Mouse (Mus musculus): ENCODE results near the gene Lmo4. TPM values are rescaled to one million over a fixed set of nuclear protein-coding genes. Genes with fewer than 3 reads are reported as not detected.
A peak's percentile ranks its signal among the peaks of the same experiment; 100 is the strongest.

The Lmo4 gene
- total and polyA plus RNA-seq, 2 experiments, result 4.4 to 17.3 TPM

- TF ChIP-seq CTCF (IDR thresholded peaks at IDR 0.05; ENCODE audit: low read depth, low read length) (no peak), POLR2A (IDR thresholded peaks at IDR 0.05; ENCODE audit: extremely low read depth, insufficient read depth, low read length) (no peak)
- Histone ChIP-seq H3K79me2 (ENCODE audit: control insufficient read depth, insufficient read depth, low read length) (no peaks in the 10 kb centered on the region), H3K36me3 (ENCODE audit: control insufficient read depth, insufficient read depth, low read length) (peaks cover under 1% of the 10 kb centered on the region; the same call in 1 of the 2 replicates), H3K4me3 (ENCODE audit: insufficient read depth, low read depth, low read length) (no peak overlapping the region), H3K27ac (replicated peaks; ENCODE audit: insufficient read depth, low read depth, low read length) (no peak overlapping the region), H3K9ac (ENCODE audit: low read depth, low read length) (no peak overlapping the region), H3K4me1 (ENCODE audit: control insufficient read depth, insufficient read depth, low read length) (no peaks in the 10 kb centered on the region), H3K27me3 (ENCODE audit: control insufficient read depth, insufficient read depth, low read length) (0 out of 2 replicates have a peak, but pooled peaks cover 3% of the 10 kb centered on the region)
- 65% methylated on average over 6 of the region's 6 CpGs for WGBS
- DNase-seq (ENCODE audit: extremely low read depth, low read depth, low spot score), result peak; percentile 54
Measured at GRCm38 (mm10) chr3:144182229-144182628, 22.8 kb downstream of the Lmo4 start.

GRCm38 (mm10) chr3:144178937-144179336 is 26.1 kb downstream of the Lmo4 start:
- 0 out of 2 replicates have a peak, but pooled peaks cover 3% of the 10 kb centered on the region for H3K27me3 ChIP-seq (ENCODE audit: control insufficient read depth, insufficient read depth, low read length)
- no peak for TF ChIP-seq POLR2A (IDR thresholded peaks at IDR 0.05; ENCODE audit: extremely low read depth, insufficient read depth, low read length)
- no peak for TF ChIP-seq CTCF (IDR thresholded peaks at IDR 0.05; ENCODE audit: low read depth, low read length)
- no peak overlapping the region for H3K27ac ChIP-seq (replicated peaks; ENCODE audit: insufficient read depth, low read depth, low read length)
- H3K79me2 ChIP-seq (ENCODE audit: control insufficient read depth, insufficient read depth, low read length), result no peaks in the 10 kb centered on the region
- no peaks in the 10 kb centered on the region for H3K4me1 ChIP-seq (ENCODE audit: control insufficient read depth, insufficient read depth, low read length)
- no peak for DNase-seq (ENCODE audit: extremely low read depth, low read depth, low spot score)
- WGBS, result 73% methylated on average over 3 of the region's 3 CpGs
- no peak overlapping the region for H3K4me3 ChIP-seq (ENCODE audit: insufficient read depth, low read depth, low read length)
- no peaks in the 10 kb centered on the region for H3K36me3 ChIP-seq (ENCODE audit: control insufficient read depth, insufficient read depth, low read length)
- H3K9ac ChIP-seq (ENCODE audit: low read depth, low read length), result no peak overlapping the region

GRCm38 (mm10) chr3:144173866-144174588 is 31.0 kb downstream of the Lmo4 start:
- Histone ChIP-seq H3K27me3 (ENCODE audit: control insufficient read depth, insufficient read depth, low read length) (0 out of 2 replicates have a peak, but pooled peaks cover 3% of the 10 kb centered on the region), H3K4me1 (ENCODE audit: control insufficient read depth, insufficient read depth, low read length) (no peaks in the 10 kb centered on the region), H3K27ac (replicated peaks; ENCODE audit: insufficient read depth, low read depth, low read length) (no peak overlapping the region), H3K4me3 (ENCODE audit: insufficient read depth, low read depth, low read length) (no peak overlapping the region), H3K9ac (ENCODE audit: low read depth, low read length) (no peak overlapping the region), H3K36me3 (ENCODE audit: control insufficient read depth, insufficient read depth, low read length) (no peaks in the 10 kb centered on the region), H3K79me2 (ENCODE audit: control insufficient read depth, insufficient read depth, low read length) (no peaks in the 10 kb centered on the region)
- DNase-seq (ENCODE audit: extremely low read depth, low read depth, low spot score), result no peak
- TF ChIP-seq POLR2A (IDR thresholded peaks at IDR 0.05; ENCODE audit: extremely low read depth, insufficient read depth, low read length) (no peak), CTCF (IDR thresholded peaks at IDR 0.05; ENCODE audit: low read depth, low read length) (no peak)
- 80% methylated on average over 7 of the region's 7 CpGs for WGBS

DNA sequence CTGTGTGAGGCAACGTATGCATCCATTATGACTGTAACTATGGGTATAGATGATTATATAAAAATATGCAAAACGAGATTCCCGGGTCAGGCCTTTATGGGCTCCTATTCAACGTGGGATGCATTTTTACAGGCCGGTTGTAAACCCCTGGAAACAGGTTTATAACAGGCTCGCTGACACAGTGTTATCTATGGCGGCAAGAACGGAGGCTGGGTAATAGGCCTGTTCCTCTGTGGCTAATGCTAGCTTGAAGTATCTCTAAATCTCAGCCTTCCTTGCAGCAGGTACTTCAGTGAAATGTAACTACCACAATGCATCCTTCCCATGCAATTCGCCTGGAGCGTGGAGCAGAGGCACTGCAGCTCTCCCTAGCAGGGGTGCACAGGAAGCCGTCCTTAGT is 31.9 kb downstream of the Lmo4 start:
- no peak for DNase-seq (ENCODE audit: extremely low read depth, low read depth, low spot score)
- Histone ChIP-seq H3K27me3 (ENCODE audit: control insufficient read depth, insufficient read depth, low read length) (0 out of 2 replicates have a peak, but pooled peaks cover 3% of the 10 kb centered on the region), H3K27ac (replicated peaks; ENCODE audit: insufficient read depth, low read depth, low read length) (no peak overlapping the region), H3K4me1 (ENCODE audit: control insufficient read depth, insufficient read depth, low read length) (no peaks in the 10 kb centered on the region), H3K9ac (ENCODE audit: low read depth, low read length) (no peak overlapping the region), H3K79me2 (ENCODE audit: control insufficient read depth, insufficient read depth, low read length) (no peaks in the 10 kb centered on the region), H3K4me3 (ENCODE audit: insufficient read depth, low read depth, low read length) (no peak overlapping the region), H3K36me3 (ENCODE audit: control insufficient read depth, insufficient read depth, low read length) (no peaks in the 10 kb centered on the region)
- 94% methylated on average over 11 of the region's 11 CpGs for WGBS
- TF ChIP-seq CTCF (IDR thresholded peaks at IDR 0.05; ENCODE audit: low read depth, low read length) (no peak), POLR2A (IDR thresholded peaks at IDR 0.05; ENCODE audit: extremely low read depth, insufficient read depth, low read length) (no peak)

DNA sequence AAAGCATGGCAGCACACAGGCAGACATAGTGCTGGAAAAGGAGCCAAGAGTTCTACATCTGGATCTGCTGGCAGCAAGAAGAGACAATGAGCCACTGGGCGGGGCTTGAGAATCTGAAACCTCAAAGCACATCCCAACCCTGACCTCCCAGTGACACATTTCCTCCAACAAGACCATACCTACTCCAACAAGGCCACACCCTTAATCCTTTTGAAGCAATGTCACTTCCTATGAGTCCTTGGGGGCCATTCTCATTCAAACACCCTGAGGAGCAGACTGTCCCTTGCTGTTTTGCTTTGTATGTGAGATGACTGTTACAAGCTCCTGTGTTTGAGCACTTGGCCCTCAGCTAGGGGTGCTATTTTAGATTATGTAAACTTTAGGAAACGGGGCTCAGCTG is 33.3 kb downstream of the Lmo4 start:
- DNase-seq (ENCODE audit: extremely low read depth, low read depth, low spot score), result no peak
- 85% methylated on average over 2 of the region's 2 CpGs for WGBS
- no peaks in the 10 kb centered on the region for H3K4me1 ChIP-seq (ENCODE audit: control insufficient read depth, insufficient read depth, low read length)
- H3K27ac ChIP-seq (replicated peaks; ENCODE audit: insufficient read depth, low read depth, low read length), result no peak overlapping the region
- no peaks in the 10 kb centered on the region for H3K27me3 ChIP-seq (ENCODE audit: control insufficient read depth, insufficient read depth, low read length)
- no peaks in the 10 kb centered on the region for H3K79me2 ChIP-seq (ENCODE audit: control insufficient read depth, insufficient read depth, low read length)
- no peaks in the 10 kb centered on the region for H3K36me3 ChIP-seq (ENCODE audit: control insufficient read depth, insufficient read depth, low read length)
- no peak overlapping the region for H3K4me3 ChIP-seq (ENCODE audit: insufficient read depth, low read depth, low read length)
- no peak overlapping the region for H3K9ac ChIP-seq (ENCODE audit: low read depth, low read length)
- TF ChIP-seq CTCF (IDR thresholded peaks at IDR 0.05; ENCODE audit: low read depth, low read length) (no peak), POLR2A (IDR thresholded peaks at IDR 0.05; ENCODE audit: extremely low read depth, insufficient read depth, low read length) (no peak)

DNA sequence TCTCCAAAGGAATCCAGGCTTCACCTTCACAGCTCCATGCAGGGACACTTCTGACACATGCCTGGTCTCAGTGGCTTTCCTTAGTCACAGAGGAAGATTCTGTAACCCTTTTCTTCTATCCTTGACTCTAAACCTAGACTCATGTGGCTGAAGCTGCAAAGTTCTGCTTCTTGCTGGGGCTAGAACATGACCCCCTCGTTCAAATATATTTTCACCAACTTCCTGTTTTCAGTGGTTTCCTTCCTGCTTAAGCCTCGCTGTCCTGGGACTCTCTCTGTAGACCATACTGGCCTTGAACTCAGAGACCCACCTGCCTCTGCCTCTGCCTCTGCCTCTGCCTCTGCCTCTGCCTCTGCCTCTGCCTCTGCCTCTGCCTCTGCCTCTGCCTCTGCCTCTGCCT is 34.5 kb downstream of the Lmo4 start:
- Histone ChIP-seq H3K79me2 (ENCODE audit: control insufficient read depth, insufficient read depth, low read length) (no peaks in the 10 kb centered on the region), H3K9ac (ENCODE audit: low read depth, low read length) (no peak overlapping the region), H3K27ac (replicated peaks; ENCODE audit: insufficient read depth, low read depth, low read length) (no peak overlapping the region), H3K4me3 (ENCODE audit: insufficient read depth, low read depth, low read length) (no peak overlapping the region), H3K27me3 (ENCODE audit: control insufficient read depth, insufficient read depth, low read length) (no peaks in the 10 kb centered on the region), H3K36me3 (ENCODE audit: control insufficient read depth, insufficient read depth, low read length) (no peaks in the 10 kb centered on the region), H3K4me1 (ENCODE audit: control insufficient read depth, insufficient read depth, low read length) (no peaks in the 10 kb centered on the region)
- WGBS, result 83% methylated on average over 2 of the region's 2 CpGs
- no peak for TF ChIP-seq POLR2A (IDR thresholded peaks at IDR 0.05; ENCODE audit: extremely low read depth, insufficient read depth, low read length)
- TF ChIP-seq CTCF (IDR thresholded peaks at IDR 0.05; ENCODE audit: low read depth, low read length), result no peak
- DNase-seq (ENCODE audit: extremely low read depth, low read depth, low spot score), result no peak
